Mouse (Mus musculus) MEL (cell line): Measurements from ENCODE around the gene Fmnl1. TPM values are rescaled to one million over a fixed set of nuclear protein-coding genes. Genes with fewer than 3 reads are reported as not detected.

Source experiments
- polyA plus RNA-seq, 2 experiments: library from polyadenylated mRNA; stranded (reverse) in 1 of 2; unstranded in 1 of 2; fragments of >175 nt in 1 of 2; fragments of >200 nt in 1 of 2; gene quantifications; 2 replicates each; pipeline versions ENCODE4 v1.2.1 to v1.2.4; 2012; ENCODE audit warnings: low replicate concordance in 2 of 2, low read depth in 1 of 2; ENCODE audit not compliant: insufficient read length in 2 of 2, insufficient read depth in 1 of 2, missing spikeins in 1 of 2
- total RNA-seq: library from RNA; depleted of rRNA; stranded (reverse); fragments of 300-350 nt; gene quantifications from 2 replicates; pipeline ENCODE4 v1.2.3, GENCODE M21; 2012; rRNA removed

The Fmnl1 gene
- total and polyA plus RNA-seq, 3 experiments: 1.7 to 17.2 TPM; not detected in 1

Other genes with a start within 250 kb of the Fmnl1 start
- gene Kif18b, start 246.0 kb upstream of the Fmnl1 start, total RNA-seq: 36.1 and 40.8 TPM in 2 replicates
- 100 to 1,000 TPM in 1 of 2 experiments, 10 to 100 TPM in 1; 45.7 to 116 TPM for gene Kif18b, start 246.0 kb upstream of the Fmnl1 start, polyA plus RNA-seq
- not detected in 2 replicates for gene C1ql1, start 224.4 kb upstream of the Fmnl1 start, total RNA-seq
- gene C1ql1, start 224.4 kb upstream of the Fmnl1 start, polyA plus RNA-seq: not detected
- 70.5 and 85.1 TPM in 2 replicates for gene Nmt1, start 142.9 kb upstream of the Fmnl1 start, total RNA-seq
- 100 to 1,000 TPM in 1 of 2 experiments, 10 to 100 TPM in 1; 29.8 to 147 TPM for gene Nmt1, start 142.9 kb upstream of the Fmnl1 start, polyA plus RNA-seq
- gene Dcakd, start 142.8 kb upstream of the Fmnl1 start, total RNA-seq: 15.6 and 16.2 TPM in 2 replicates
- gene Dcakd, start 142.8 kb upstream of the Fmnl1 start, polyA plus RNA-seq: 100 to 1,000 TPM in 1 of 2 experiments, 10 to 100 TPM in 1; 82.3 to 112 TPM
- 1.7 and 2.0 TPM in 2 replicates for gene Plcd3, start 69.4 kb upstream of the Fmnl1 start, total RNA-seq
- gene Plcd3, start 69.4 kb upstream of the Fmnl1 start, polyA plus RNA-seq: 1 to 10 TPM in 1 of 2 experiments, not detected in 1; 2.6 TPM
- gene Acbd4, start 69.4 kb upstream of the Fmnl1 start, total RNA-seq: 15.2 and 16.6 TPM in 2 replicates
- gene Acbd4, start 69.4 kb upstream of the Fmnl1 start, polyA plus RNA-seq: 10 to 100 TPM in 1 of 2 experiments, not detected in 1; 18.3 TPM
- 17.3 and 18.4 TPM in 2 replicates for gene Hexim1, start 54.9 kb upstream of the Fmnl1 start, total RNA-seq
- 10 to 100 TPM in 1 of 2 experiments, not detected in 1; 25.4 TPM for gene Hexim1, start 54.9 kb upstream of the Fmnl1 start, polyA plus RNA-seq
- 12.3 and 17.2 TPM in 2 replicates for gene Hexim2, start 38.7 kb upstream of the Fmnl1 start, total RNA-seq
- gene Hexim2, start 38.7 kb upstream of the Fmnl1 start, polyA plus RNA-seq: 10 to 100 TPM in 1 of 2 experiments, not detected in 1; 12.5 TPM
- gene 1700023F06Rik, start 37.5 kb downstream of the Fmnl1 start, total RNA-seq: not detected in 2 replicates
- not detected for gene 1700023F06Rik, start 37.5 kb downstream of the Fmnl1 start, polyA plus RNA-seq
- gene Spata32, start 47.3 kb downstream of the Fmnl1 start, total RNA-seq: not detected in 2 replicates
- not detected for gene Spata32, start 47.3 kb downstream of the Fmnl1 start, polyA plus RNA-seq
- 0.36 and 0.39 TPM in 2 replicates for gene Map3k14, start 96.4 kb downstream of the Fmnl1 start, total RNA-seq
- gene Map3k14, start 96.4 kb downstream of the Fmnl1 start, polyA plus RNA-seq: under 1 TPM in 1 of 2 experiments, not detected in 1; 0.99 TPM
- gene Arhgap27, start 192.6 kb downstream of the Fmnl1 start, total RNA-seq: 6.3 TPM in 2 replicates
- gene Arhgap27, start 192.6 kb downstream of the Fmnl1 start, polyA plus RNA-seq: 10 to 100 TPM in 1 of 2 experiments, not detected in 1; 15.0 TPM
- gene Plekhm1, start 241.6 kb downstream of the Fmnl1 start, total RNA-seq: 3.4 and 4.0 TPM in 2 replicates
- gene Plekhm1, start 241.6 kb downstream of the Fmnl1 start, polyA plus RNA-seq: 10 to 100 TPM in 1 of 2 experiments, not detected in 1; 10.0 TPM